Mouse (Mus musculus): ENCODE data around the gene Rdh13.

Rdh13 gene

GRCm38 (mm10) chr7:4440549-4440948 is 4.9 kb downstream of the Rdh13 start:
- in situ Hi-C loops (cut with MboI, MseI) = loop anchor here (10.0 kb wide), 1 partner anchor 1844 kb away; the partner anchor contains the start of gene Zfp667

GRCm38 (mm10) chr7:4437721-4438120 is 7.7 kb downstream of the Rdh13 start:
- in situ Hi-C loops (cut with MboI, MseI) = no loop called here

- in situ Hi-C loops (cut with MboI, MseI) = loop anchor here (5.0 kb wide), 1 partner anchor 90 kb away; the partner anchor contains the start of gene Tnni3
Observed at GRCm38 (mm10) chr7:4432026-4432425, 13.4 kb downstream of the Rdh13 start.

GRCm38 (mm10) chr7:4431548-4431947 is 13.9 kb downstream of the Rdh13 start:
- in situ Hi-C loops (cut with MboI, MseI) = loop anchor here (5.0 kb wide), 1 partner anchor 91 kb away; the partner anchor contains the start of gene Tnni3

- in situ Hi-C loops (cut with MboI, MseI) = loop anchor here (5.0 kb wide), 1 partner anchor 92 kb away; the partner anchor contains the start of gene Tnni3
Observed at GRCm38 (mm10) chr7:4430246-4430844, 15.1 kb downstream of the Rdh13 start.

- in situ Hi-C loops (cut with MboI, MseI) = loop anchor here (5.0 kb wide), 1 partner anchor 300 kb away; no protein-coding TSS in a partner anchor
Observed at GRCm38 (mm10) chr7:4427161-4427912, 18.1 kb downstream of the Rdh13 start.

GRCm38 (mm10) chr7:4420230-4420629 is 25.2 kb downstream of the Rdh13 start:
- in situ Hi-C loops (cut with MboI, MseI) = no loop called here

GRCm38 (mm10) chr7:4419681-4420080 is 25.8 kb downstream of the Rdh13 start:
- in situ Hi-C loops (cut with MboI, MseI) = loop anchor here (10.0 kb wide), 1 partner anchor 365 kb away; no protein-coding TSS in a partner anchor

- in situ Hi-C loops (cut with MboI, MseI) = loop anchor here (10.0 kb wide), 1 partner anchor 358 kb away; no protein-coding TSS in a partner anchor
Observed at GRCm38 (mm10) chr7:4412406-4412805, 33.0 kb downstream of the Rdh13 start.

GRCm38 (mm10) chr7:4397730-4398129 is 47.7 kb downstream of the Rdh13 start, which contains the start of gene Gp6:
TSS of gene Gp6 (minus strand) at chr7:4397744.
- in situ Hi-C loops (cut with MboI, MseI) = no loop called here
